Mouse (Mus musculus) lung, embryonic 15.5 days (tissue): ENCODE data around the gene Slc35d3. TPM values are rescaled to one million over a fixed set of nuclear protein-coding genes. Genes with fewer than 3 reads are reported as not detected.

ENCODE experiments used
- ATAC-seq: fragments of 200-750 bp; cut with Nextera tagmentation; 2 replicates; pipeline ENCODE4 v1.8.0; 2017; ENCODE audit warnings: moderate number of reproducible peaks, borderline replicate concordance; ENCODE audit not compliant: low FRiP score, low TSS enrichment; ENCODE audit errors: extremely low read depth
- H3K27ac ChIP-seq: fragments of 300-500 bp; sonication (generic); 2 replicates; pipeline ENCODE4 v1.5.1; 2015; ENCODE audit warnings: moderate library complexity, mild to moderate bottlenecking, inconsistent platforms
- H3K27me3 ChIP-seq: fragments of 300-500 bp; sonication (generic); 2 replicates; pipeline ENCODE4 v1.6.1; 2015; ENCODE audit warnings: inconsistent platforms
- H3K36me3 ChIP-seq: fragments of 300-500 bp; sonication (generic); 2 replicates; pipeline ENCODE4 v1.6.1; 2015; ENCODE audit warnings: inconsistent platforms
- H3K4me1 ChIP-seq: fragments of 300-500 bp; sonication (generic); 2 replicates; pipeline ENCODE4 v1.6.1; 2015; ENCODE audit warnings: inconsistent platforms
- H3K4me2 ChIP-seq: fragments of 300-500 bp; sonication (generic); 2 replicates; pipeline ENCODE4 v1.6.1; 2015; ENCODE audit warnings: inconsistent platforms, mild to moderate bottlenecking, moderate library complexity
- H3K4me3 ChIP-seq: fragments of 300-500 bp; sonication (generic); 2 replicates; pipeline ENCODE4 v1.5.1; 2015; ENCODE audit warnings: mild to moderate bottlenecking, inconsistent platforms
- H3K9ac ChIP-seq: fragments of 300-500 bp; sonication (generic); 2 replicates; pipeline ENCODE4 v1.6.1; 2015; ENCODE audit warnings: inconsistent platforms
- H3K9me3 ChIP-seq: fragments of 300-500 bp; sonication (generic); 2 replicates; pipeline ENCODE4 v1.6.1; 2016; ENCODE audit warnings: inconsistent platforms
- WGBS: fragments of 180-500 bp; shearing (Covaris S2); methylation state at CpG from one replicate; pipeline ENCODE4 v1.1.7; 2015; 5-methylcytosine and 5-hydroxymethylcytosine counted together
- polyA plus RNA-seq: library from polyadenylated mRNA; unstranded; fragments of >200 nt; fragmentation: Nextera tagmentation; extraction: Ambion mirVana; gene quantifications from 2 replicates; pipeline ENCODE4 v1.2.1, GENCODE M21; 2015

Gene Slc35d3
- polyA plus RNA-seq, 1 experiment from 2014 or later, result 1.0 TPM

DNA sequence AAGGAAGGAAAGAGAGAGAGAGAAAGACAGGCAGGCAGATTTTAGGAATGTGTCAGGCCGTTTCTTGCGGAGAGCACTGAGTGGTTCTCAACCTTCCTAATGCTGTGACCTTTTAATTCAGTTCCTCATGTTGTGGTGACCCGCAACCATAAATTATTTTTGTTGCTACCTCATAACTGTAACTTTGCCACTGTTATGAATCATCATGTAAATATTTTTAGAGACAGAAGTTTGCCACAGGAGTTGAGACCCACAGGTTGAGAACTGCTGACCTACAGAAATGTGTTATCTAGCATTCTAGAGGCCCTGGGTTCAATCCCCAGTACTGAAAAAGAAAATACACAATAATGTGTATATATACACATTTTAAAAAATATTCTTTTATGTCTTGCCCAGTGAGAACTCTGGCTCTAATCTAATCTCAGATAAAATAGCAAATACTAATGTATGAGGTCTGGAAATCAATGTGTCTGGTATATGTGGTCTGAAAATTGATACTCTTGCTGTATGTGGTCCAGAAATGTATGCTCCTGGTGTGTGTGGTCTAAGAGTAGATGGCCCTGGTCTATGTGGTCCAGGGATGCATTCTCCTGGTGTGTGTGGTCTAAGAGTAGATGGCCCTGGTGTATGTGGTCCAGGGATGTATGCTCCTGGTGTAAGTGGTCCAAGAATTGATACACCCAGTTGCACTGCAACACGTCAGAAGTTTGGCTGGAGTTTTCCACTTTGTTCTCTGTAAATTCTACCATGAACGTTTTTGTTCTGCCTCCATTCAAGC, 20.0 kb downstream of the Slc35d3 start:
- H3K36me3 ChIP-seq, result no peaks in the 10 kb centered on the region
- H3K27me3 ChIP-seq, result no peaks in the 10 kb centered on the region
- H3K9me3 ChIP-seq, result no peaks in the 10 kb centered on the region
- no peak overlapping the region for H3K9ac ChIP-seq
- ATAC-seq, result no peak
- no peak overlapping the region for H3K4me2 ChIP-seq
- 71% methylated on average over 5 of the region's 5 CpGs for WGBS
- no peak overlapping the region for H3K4me3 ChIP-seq
- H3K27ac ChIP-seq, result no peak overlapping the region
- H3K4me1 ChIP-seq, result no peaks in the 10 kb centered on the region

DNA sequence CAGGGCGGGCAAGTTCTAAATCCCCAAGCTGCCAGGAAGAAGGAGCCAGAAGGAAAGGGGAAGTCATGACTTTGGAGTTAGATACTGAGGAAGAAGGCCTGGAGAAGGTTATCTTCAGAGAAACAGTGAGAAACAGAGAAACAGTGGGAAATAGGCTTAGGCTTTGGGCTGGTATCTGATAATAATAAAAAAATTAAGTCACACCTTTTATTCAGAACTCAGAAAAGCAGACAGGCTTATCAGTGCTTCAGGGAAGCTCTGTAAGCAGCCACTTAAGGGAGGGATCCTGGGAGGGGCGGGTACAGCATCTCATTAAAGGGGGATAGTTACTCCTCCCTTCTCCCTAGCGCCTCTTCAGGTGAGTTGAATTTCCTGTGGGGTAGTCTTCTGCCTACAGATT, 30.3 kb downstream of the Slc35d3 start:
- no peaks in the 10 kb centered on the region for H3K36me3 ChIP-seq
- no peak overlapping the region for H3K27ac ChIP-seq
- 49% methylated on average over 3 of the region's 3 CpGs for WGBS
- H3K4me3 ChIP-seq, result no peak overlapping the region
- H3K9ac ChIP-seq, result no peak overlapping the region
- no peaks in the 10 kb centered on the region for H3K4me1 ChIP-seq
- H3K4me2 ChIP-seq, result no peak overlapping the region
- H3K9me3 ChIP-seq, result no peaks in the 10 kb centered on the region
- 0 out of 2 replicates have a peak, but pooled peaks cover 9% of the 10 kb centered on the region for H3K27me3 ChIP-seq
- no peak for ATAC-seq

DNA sequence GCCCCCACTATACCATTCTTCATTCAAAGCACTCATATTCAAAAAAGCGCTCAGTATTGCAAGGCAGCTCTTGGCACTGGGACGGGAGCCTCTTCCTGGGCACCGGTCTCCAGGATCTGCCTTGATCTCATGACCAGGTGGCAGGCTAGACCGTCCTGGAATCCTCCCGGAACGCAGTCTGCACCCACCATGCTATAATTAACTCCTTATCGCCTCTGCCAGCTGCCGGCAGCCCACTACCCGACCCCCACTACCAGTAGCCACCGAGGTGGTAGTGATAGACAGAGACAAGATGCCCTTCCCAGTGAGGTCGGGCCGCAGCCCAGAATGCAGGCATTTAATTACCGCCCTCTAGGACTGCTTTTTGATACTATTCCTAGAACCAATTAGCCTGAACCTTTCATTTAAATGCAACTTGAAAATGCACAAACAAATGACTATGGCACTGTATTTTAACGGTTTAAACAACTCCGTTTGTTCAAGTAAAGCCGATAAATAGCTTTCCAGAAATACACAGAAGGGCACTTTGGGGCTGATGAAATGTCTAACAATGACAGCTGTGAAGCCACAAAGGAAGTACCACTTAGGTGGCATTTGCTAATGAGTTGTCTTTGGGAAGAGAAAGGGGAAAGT, 32.4 kb downstream of the Slc35d3 start:
- no peaks in the 10 kb centered on the region for H3K4me1 ChIP-seq
- no peaks in the 10 kb centered on the region for H3K36me3 ChIP-seq
- H3K27ac ChIP-seq, result no peak overlapping the region
- no peak overlapping the region for H3K4me3 ChIP-seq
- 0 out of 2 replicates have a peak, but pooled peaks cover 9% of the 10 kb centered on the region for H3K27me3 ChIP-seq
- no peak for ATAC-seq
- H3K4me2 ChIP-seq, result no peak overlapping the region
- H3K9ac ChIP-seq, result no peak overlapping the region
- H3K9me3 ChIP-seq, result no peaks in the 10 kb centered on the region
- WGBS, result 41% methylated on average over 16 of the region's 16 CpGs

DNA sequence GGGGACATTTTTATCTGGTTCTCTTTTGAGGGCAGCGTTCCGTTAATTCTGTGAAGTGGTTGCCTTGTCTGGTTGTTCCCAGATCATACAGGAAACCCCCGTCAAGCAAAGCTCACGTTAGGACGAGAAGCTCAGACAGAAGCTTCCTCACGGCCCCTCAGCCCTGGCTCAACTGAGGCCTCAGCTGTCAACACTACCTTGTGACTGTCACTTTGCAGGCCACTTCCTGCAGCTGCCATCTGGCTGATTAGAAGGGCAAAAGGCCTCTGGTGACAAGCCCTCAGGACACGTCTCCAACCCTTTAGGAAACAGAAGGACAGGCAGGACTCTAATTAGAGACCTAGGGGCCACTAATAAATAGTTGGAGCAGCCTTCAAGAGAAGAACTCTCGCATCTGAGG, 35.9 kb downstream of the Slc35d3 start:
- H3K4me2 ChIP-seq, result no peak overlapping the region
- 0 out of 2 replicates have a peak, but pooled peaks cover 9% of the 10 kb centered on the region for H3K27me3 ChIP-seq
- no peak overlapping the region for H3K9ac ChIP-seq
- H3K36me3 ChIP-seq, result no peaks in the 10 kb centered on the region
- H3K4me3 ChIP-seq, result no peak overlapping the region
- H3K9me3 ChIP-seq, result no peaks in the 10 kb centered on the region
- H3K27ac ChIP-seq, result no peak overlapping the region
- WGBS, result 21% methylated on average over 8 of the region's 8 CpGs
- ATAC-seq, result no peak
- no peaks in the 10 kb centered on the region for H3K4me1 ChIP-seq

DNA sequence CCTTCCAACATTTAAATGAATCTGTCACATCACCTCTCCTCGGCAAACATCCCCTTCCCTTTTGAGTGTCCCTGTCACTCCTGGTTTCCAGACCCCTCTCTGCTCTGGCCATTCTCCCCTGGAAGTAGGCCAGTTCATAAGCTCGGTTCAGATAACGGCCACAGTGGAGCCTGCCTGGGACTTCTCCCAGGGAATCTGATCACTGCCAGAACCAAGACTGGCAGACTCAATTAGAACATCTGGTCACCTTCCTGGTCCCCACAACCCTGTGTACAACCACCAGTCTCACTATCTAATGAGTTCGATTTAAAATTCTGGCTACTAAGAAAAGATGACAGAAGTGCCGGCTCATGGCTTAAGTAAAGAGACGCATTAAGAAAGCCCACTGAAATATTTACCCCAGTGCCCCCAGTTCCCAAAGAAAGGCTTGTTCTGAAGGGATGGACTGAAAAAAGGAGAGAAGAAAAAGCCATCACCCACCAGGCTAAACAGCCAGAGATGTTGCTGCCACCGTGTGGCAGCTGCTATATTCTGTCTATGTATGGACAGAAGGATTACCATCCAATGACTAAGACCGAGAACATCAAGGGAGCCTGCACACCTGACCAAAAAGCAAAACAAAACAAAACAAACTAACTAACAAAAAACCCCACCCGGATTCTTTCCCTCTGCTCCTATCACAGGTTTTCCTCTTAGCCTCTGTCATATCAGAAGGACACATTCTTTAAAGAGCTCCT, 39.7 kb downstream of the Slc35d3 start:
- no peak overlapping the region for H3K27ac ChIP-seq
- 49% methylated on average over 9 of the region's 9 CpGs for WGBS
- no peaks in the 10 kb centered on the region for H3K9me3 ChIP-seq
- H3K4me3 ChIP-seq, result no peak overlapping the region
- H3K9ac ChIP-seq, result no peak overlapping the region
- no peaks in the 10 kb centered on the region for H3K36me3 ChIP-seq
- no peaks in the 10 kb centered on the region for H3K4me1 ChIP-seq
- H3K4me2 ChIP-seq, result no peak overlapping the region
- ATAC-seq, result no peak
- H3K27me3 ChIP-seq, result no peaks in the 10 kb centered on the region

DNA sequence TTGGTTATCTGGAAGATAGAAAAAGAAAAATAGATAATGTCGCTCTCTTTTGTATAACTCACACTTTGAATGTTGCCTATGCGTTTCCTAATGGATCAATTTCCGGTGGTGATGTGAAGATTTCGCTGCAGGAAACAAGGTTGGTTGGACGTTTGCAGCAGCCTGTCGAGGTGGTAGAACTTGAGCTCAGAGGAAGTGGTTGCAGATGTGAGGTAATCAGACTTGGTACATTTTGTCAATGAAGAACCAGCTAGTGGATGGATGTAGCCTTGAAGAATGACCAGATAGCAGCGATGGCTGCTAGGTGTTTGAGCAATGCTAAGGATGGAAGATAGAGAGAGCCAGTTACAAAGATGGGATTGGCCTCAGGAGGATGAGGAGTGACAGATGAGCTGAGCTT, 46.5 kb downstream of the Slc35d3 start:
- Histone ChIP-seq H3K27ac (no peak overlapping the region), H3K36me3 (no peaks in the 10 kb centered on the region), H3K9me3 (no peaks in the 10 kb centered on the region), H3K27me3 (no peaks in the 10 kb centered on the region), H3K4me2 (no peak overlapping the region), H3K4me1 (no peaks in the 10 kb centered on the region), H3K9ac (no peak overlapping the region), H3K4me3 (no peak overlapping the region)
- 72% methylated on average over 7 of the region's 7 CpGs for WGBS
- ATAC-seq, result no peak

DNA sequence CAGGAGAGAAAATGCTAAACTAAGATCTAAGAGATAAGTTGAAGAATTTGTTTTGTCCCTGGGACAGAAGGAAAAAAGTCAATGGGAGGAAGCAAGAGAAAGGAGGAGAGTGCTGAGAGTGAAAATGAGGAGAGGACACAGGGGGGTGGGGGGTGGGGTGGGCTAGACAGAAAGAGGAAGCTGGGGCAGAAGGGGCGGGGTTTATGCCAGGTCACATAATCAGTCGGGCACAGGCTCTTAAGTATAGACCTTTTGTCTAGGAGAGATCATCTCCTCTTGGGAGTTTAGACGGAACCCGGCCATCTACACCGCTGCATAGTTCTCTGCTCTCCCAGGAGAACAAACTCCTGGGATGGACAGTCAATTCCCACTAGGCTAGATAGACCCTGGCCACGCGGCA, 48.3 kb downstream of the Slc35d3 start:
- no peak overlapping the region for H3K27ac ChIP-seq
- H3K36me3 ChIP-seq, result no peaks in the 10 kb centered on the region
- 75% methylated on average over 7 of the region's 7 CpGs for WGBS
- ATAC-seq, result no peak
- no peaks in the 10 kb centered on the region for H3K9me3 ChIP-seq
- H3K4me3 ChIP-seq, result no peak overlapping the region
- H3K9ac ChIP-seq, result no peak overlapping the region
- H3K4me1 ChIP-seq, result no peaks in the 10 kb centered on the region
- H3K4me2 ChIP-seq, result no peak overlapping the region
- no peaks in the 10 kb centered on the region for H3K27me3 ChIP-seq

Other genes starting within 250 kb of the Slc35d3 start
- gene Il22ra2, start 229.5 kb downstream of the Slc35d3 start, polyA plus RNA-seq, result 0.15 TPM in 1 of 2 replicates, not detected in the other
- gene Il20ra, start 138.9 kb downstream of the Slc35d3 start, polyA plus RNA-seq, result 0.20 and 0.31 TPM in 2 replicates
- gene Pex7, start 56.2 kb upstream of the Slc35d3 start, polyA plus RNA-seq, result 29.9 and 33.7 TPM in 2 replicates
- gene Map3k5, start 83.0 kb upstream of the Slc35d3 start, polyA plus RNA-seq, result 1.9 and 2.1 TPM in 2 replicates